ENCODE assay signal across 8 mouse cellular contexts in the genomic region with DNA sequence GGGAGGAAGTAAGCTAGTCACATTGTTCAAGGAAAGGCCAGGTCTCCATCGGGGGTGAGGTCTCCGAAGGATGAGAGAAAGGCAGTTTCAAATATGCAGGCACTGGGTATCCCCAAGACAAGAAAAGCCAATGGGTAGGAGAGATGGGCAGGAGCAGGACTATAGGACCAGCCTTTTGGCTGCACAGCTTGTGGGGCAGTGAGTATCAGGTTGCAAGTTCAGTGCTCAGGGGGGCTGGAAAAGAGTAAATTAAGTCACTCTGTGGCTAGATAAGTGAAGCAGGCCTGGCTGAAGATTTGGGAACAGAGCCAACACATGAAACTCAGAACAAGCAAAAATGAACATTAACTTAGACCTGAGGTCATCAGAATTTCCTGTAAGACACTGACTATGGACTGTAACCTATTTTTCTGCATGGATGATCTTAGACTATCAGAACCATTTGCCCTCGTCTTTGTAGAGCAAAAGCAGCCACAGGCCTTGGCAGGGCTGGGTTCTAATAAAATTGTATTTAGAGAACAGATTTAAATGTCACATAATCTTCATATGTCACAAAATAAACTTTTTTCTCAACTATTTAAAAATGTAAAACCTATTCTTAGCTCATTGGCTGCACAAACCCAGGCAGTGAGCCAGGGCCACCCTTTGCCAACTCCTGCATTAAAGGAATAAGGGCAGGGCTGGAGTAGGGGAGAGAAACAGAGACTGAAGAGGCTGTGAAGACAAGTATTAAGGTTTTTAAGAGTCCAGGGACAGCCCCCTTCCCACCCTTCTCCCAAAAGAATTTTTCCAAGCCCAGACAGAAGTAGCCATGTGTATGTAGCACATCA.
A peak's percentile ranks its signal among the peaks of the same experiment; 100 is the strongest.
DNase-seq lines count a peak whose midpoint lies in the region; ATAC-seq lines count a peak whose summit lies in the region.

No protein-coding gene starts in this region.

- ATAC-seq in embryonic facial prominence, embryonic 13.5 days (ENCODE audit: insufficient number of reproducible peaks, insufficient read depth, low FRiP score, low TSS enrichment, low read depth), result no peak; the same call in 1 of the 2 replicates
- ATAC-seq in inflammation-experienced regulatory T-cells, adult 6 months, result no peak
- no peak for ATAC-seq in hindbrain, embryonic 11.5 days (ENCODE audit: low FRiP score)

- H3K9ac ChIP-seq in embryonic facial prominence, embryonic 13.5 days, result no peak overlapping the region
- H3K9ac ChIP-seq in hindbrain, embryonic 11.5 days (ENCODE audit: low read depth, low read length), result no peak overlapping the region

- no peak overlapping the region for H3K4me2 ChIP-seq in embryonic facial prominence, embryonic 13.5 days
- no peak overlapping the region for H3K4me2 ChIP-seq in hindbrain, embryonic 11.5 days (replicated peaks; ENCODE audit: low read depth, low read length)

- peak overlapping the region; percentile 78 for H3K27ac ChIP-seq in embryonic facial prominence, embryonic 13.5 days
- no peak overlapping the region for H3K27ac ChIP-seq in hindbrain, embryonic 11.5 days (ENCODE audit: low read depth, low read length)

- 39% methylated on average over 3 of the region's 3 CpGs for WGBS in embryonic facial prominence, embryonic 13.5 days
- WGBS in hindbrain, embryonic 11.5 days, result 73% methylated on average over 3 of the region's 3 CpGs

- DNase-seq in gastrocnemius, postnatal 10 days, result peak; percentile 30
- DNase-seq in gastrocnemius, adult 8-10 months (ENCODE audit: low spot score in 2 of 2), result no peak
- DNase-seq in kidney, adult 8-10 months, result peak; percentile 47 to 73
- peak; percentile 22 to 40 for DNase-seq in left cerebral cortex, postnatal 10 days (ENCODE audit: extremely low spot score in 1 of 2, low spot score in 2 of 2)
- no peak for DNase-seq in ovary, adult 18-20 months (ENCODE audit: low spot score)
- DNase-seq in hindbrain, embryonic 11.5 days (ENCODE audit: low spot score), result no peak

- H3K9me3 ChIP-seq in embryonic facial prominence, embryonic 13.5 days, result peaks cover 8% of the 10 kb centered on the region
- H3K9me3 ChIP-seq in hindbrain, embryonic 11.5 days (ENCODE audit: control insufficient read depth, low read length), result no peaks in the 10 kb centered on the region

- intact Hi-C loops in left cerebral cortex, postnatal 10 days (cut with DNase I), result no loop called here

- H3K36me3 ChIP-seq in embryonic facial prominence, embryonic 13.5 days, result no peaks in the 10 kb centered on the region
- no peaks in the 10 kb centered on the region for H3K36me3 ChIP-seq in hindbrain, embryonic 11.5 days (ENCODE audit: control insufficient read depth, insufficient read depth, low read length)

- no peak overlapping the region for H3K4me3 ChIP-seq in embryonic facial prominence, embryonic 13.5 days
- no peak overlapping the region for H3K4me3 ChIP-seq in hindbrain, embryonic 11.5 days (ENCODE audit: low read depth, low read length)

- H3K4me1 ChIP-seq in embryonic facial prominence, embryonic 13.5 days, result peaks cover 29% of the 10 kb centered on the region
- no peaks in the 10 kb centered on the region for H3K4me1 ChIP-seq in hindbrain, embryonic 11.5 days (replicated peaks; ENCODE audit: control insufficient read depth, insufficient read depth, low read length)

- no peaks in the 10 kb centered on the region for H3K27me3 ChIP-seq in embryonic facial prominence, embryonic 13.5 days
- H3K27me3 ChIP-seq in hindbrain, embryonic 11.5 days (ENCODE audit: control insufficient read depth, insufficient read depth, low read length), result no peaks in the 10 kb centered on the region

Comparison
In these comparisons a context has a peak if more than half of its experiments do, and no peak if none do; other contexts are left out.
1. DNase-seq: peak in gastrocnemius, postnatal 10 days (single experiment), kidney, adult 8-10 months (2 of 2) and left cerebral cortex, postnatal 10 days (2 of 2); none in gastrocnemius, adult 8-10 months (0 of 2), ovary, adult 18-20 months (single experiment) and hindbrain, embryonic 11.5 days (single experiment).